Mouse (Mus musculus) T-cell, adult 2 months (primary cell): ENCODE measurements around the gene Gpr33.

ENCODE experiments used
- DNase-seq: peaks from one replicate; pipeline ENCODE4 v3.0.0; 2022; ENCODE audit warnings: low spot score

The Gpr33 gene

GRCm38 (mm10) chr12:51985163-51985748, 42.6 kb downstream of the Gpr33 start:
- DNase-seq = no peak

GRCm38 (mm10) chr12:51983625-51984024, 44.2 kb downstream of the Gpr33 start:
- no peak for DNase-seq

GRCm38 (mm10) chr12:51976531-51976930, 51.3 kb downstream of the Gpr33 start:
- DNase-seq = peak; percentile 76

GRCm38 (mm10) chr12:51974381-51974780, 53.5 kb downstream of the Gpr33 start:
- DNase-seq = peak; percentile 12
